Mouse (Mus musculus): ENCODE data around the gene Slc43a1.

Slc43a1 gene

GRCm38 (mm10) chr2:84868521-84868943 is 29.9 kb downstream of the Slc43a1 start:
- peak; percentile 78 for DNase-seq (ENCODE audit: low spot score)

DNA sequence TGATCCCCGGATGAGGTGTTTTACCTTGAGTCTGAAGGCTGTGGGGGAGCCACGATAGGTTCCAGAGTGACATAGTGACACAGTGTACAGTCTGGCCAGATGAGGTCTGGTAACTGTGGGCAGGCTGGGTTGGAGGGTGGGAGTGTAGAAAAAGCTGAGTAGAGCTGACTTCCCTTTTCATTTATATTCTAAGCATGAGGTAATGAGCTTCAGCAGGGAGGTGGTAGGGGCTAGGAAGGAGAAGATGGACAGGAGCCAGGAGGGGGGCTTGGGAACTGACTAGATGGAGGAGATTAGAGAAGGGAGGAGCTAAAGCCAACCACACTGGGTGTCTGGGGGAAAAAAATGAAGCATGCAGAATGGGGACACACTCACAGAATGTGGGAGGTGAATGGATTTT is 30.3 kb downstream of the Slc43a1 start:
- DNase-seq (ENCODE audit: low spot score), result no peak

- no peak for DNase-seq (ENCODE audit: low spot score)
Measured at GRCm38 (mm10) chr2:84870623-84871160, 32.0 kb downstream of the Slc43a1 start.

- DNase-seq (ENCODE audit: low spot score), result no peak
Measured at GRCm38 (mm10) chr2:84872105-84872716, 33.6 kb downstream of the Slc43a1 start.

- DNase-seq (ENCODE audit: low spot score), result no peak
Measured at GRCm38 (mm10) chr2:84875842-84876241, 37.2 kb downstream of the Slc43a1 start.

DNA sequence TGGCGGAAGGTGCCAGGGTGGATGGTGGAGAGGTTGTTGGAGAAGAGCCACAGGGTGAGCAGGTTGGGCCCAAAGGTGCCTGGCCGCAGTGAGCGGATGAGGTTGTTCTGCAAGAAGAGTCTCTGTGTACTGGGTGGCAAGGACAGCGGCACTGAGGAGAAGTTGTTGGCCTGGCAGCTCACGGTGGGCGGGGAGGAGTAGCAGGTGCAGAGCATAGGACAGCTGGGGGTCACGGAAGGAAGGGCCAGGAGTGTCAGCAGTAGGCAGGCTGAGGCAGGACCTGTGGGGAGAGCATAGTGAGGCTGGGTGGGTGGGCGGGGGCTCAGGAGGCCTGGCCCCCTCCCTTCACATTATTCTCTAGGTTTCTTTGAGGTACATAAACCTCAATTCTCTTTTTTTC is 41.9 kb downstream of the Slc43a1 start:
- no peak for DNase-seq (ENCODE audit: low spot score)

DNA sequence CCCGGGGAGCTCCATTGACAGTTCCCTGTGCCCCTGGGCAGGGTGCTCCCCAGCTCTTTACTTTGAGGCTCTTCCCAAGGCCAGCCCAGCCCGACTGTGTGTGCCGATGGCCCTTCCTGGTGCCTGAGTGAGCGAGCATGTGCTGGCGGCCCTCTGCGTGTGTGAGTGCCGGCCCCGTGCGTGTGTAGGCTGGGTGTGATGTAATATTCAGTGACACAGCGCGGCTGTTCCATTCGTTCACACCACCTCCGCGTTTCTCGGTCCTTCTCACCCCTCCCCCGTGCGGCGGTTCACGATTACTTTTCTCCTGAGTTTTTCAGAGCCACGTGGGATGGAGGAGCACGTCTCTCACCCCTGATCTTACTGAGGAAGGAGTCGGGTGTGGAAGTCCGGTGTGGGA is 44.0 kb downstream of the Slc43a1 start:
- DNase-seq (ENCODE audit: low spot score), result peak; percentile 63

DNA sequence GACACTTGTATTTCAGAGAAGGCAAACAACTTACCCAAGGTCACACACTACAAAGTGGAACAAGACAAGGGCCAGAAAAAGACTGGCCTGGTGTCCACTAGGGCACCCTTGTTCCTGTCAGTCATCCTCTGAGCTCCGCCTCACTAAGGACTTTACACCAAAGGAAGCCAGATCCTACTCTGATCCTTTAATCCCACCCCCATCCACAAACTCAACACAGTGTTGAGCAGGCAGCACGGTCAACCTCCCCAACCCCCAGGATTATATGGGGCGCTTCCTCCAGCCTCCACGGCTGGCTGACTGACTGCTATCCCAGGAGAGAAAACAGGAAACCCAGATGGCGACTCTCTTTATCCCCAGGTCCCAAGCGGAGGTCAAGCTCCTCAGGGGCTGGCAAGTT is 44.4 kb downstream of the Slc43a1 start:
- peak; percentile 6 for DNase-seq (ENCODE audit: low spot score)

GRCm38 (mm10) chr2:84883530-84883929 is 44.9 kb downstream of the Slc43a1 start:
- DNase-seq (ENCODE audit: low spot score), result peak; percentile 3

DNA sequence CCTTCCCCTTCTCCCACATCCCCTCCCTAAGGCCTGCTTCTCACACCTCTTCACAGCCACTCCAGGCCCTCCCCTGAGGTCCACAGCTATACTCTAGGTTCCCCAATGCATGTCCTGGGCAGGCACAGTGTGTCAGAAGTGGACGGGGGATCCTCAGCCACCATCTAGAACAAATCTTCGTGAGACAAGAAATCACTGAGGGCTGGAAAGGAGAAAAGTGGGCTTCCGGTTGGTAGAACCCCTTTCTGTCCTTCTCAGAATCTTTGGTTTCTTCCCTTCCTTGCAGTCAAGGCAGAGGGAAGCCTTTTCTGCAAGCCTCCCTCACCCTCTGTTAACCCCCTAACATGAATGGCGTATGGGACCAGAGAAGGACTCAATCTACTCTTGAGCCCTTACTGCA is 45.3 kb downstream of the Slc43a1 start:
- DNase-seq (ENCODE audit: low spot score), result peak; percentile 5

GRCm38 (mm10) chr2:84884611-84885010 is 46.0 kb downstream of the Slc43a1 start:
- peak; percentile 3 for DNase-seq (ENCODE audit: low spot score)

GRCm38 (mm10) chr2:84885084-84886055 is 46.7 kb downstream of the Slc43a1 start:
- DNase-seq (ENCODE audit: low spot score), result peak; percentile 12

DNA sequence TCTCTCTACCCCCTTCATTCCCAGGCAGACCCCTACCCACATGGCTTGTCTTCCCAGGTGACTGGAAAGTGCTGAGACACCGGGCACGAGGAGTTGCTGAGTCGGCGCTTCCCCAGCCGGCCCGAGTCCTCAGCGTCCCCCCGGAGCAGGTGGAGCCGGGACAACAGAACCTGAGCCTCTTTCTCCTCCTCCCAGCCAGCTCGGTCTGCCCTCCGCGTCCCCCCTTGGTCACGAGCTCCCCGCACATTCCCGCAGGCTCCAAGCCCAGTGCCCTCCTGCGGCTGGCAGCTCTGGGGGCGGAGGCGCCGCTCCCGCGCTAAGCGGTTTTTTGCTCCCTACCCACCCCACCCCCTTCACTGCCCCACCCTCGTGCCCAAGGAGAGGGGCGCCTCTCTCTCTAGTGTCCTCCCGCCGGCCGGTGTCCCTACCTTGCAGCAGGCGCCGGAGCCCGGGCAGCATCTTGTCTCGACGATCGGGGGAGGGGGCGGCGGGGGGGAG is 47.6 kb downstream of the Slc43a1 start, which contains the start of gene Rtn4rl2:
Rtn4rl2 (minus strand) TSS at position 477 of the 498 bp plus-strand sequence.
- DNase-seq (ENCODE audit: low spot score), result peak; percentile 12

DNA sequence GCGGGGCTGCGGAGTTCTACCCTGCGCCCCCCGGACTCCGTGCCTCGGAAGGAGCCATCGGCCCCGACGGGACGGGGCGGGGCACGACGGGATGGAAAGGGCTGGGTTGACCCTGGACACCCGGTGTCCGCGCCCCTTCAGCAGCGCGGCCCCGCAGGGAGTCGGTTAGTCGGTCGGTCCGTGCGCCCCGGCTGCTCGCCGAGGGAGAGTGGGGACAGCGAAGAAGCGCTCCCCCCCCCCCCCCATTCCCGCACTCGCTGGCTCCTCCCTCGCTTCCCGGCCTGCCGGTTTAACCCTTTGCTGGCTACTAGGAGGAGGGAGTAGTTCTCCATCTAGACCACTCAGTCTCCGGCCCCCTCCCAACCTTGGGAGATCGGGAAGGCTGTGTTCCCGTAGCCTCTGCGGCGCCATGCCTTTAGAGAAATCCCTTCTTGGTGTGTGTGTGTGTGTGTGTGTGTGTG is 48.2 kb downstream of the Slc43a1 start:
- peak; percentile 44 for DNase-seq (ENCODE audit: low spot score)

GRCm38 (mm10) chr2:84887411-84888271 is 49.0 kb downstream of the Slc43a1 start:
- peak; percentile 69 for DNase-seq (ENCODE audit: low spot score)

DNA sequence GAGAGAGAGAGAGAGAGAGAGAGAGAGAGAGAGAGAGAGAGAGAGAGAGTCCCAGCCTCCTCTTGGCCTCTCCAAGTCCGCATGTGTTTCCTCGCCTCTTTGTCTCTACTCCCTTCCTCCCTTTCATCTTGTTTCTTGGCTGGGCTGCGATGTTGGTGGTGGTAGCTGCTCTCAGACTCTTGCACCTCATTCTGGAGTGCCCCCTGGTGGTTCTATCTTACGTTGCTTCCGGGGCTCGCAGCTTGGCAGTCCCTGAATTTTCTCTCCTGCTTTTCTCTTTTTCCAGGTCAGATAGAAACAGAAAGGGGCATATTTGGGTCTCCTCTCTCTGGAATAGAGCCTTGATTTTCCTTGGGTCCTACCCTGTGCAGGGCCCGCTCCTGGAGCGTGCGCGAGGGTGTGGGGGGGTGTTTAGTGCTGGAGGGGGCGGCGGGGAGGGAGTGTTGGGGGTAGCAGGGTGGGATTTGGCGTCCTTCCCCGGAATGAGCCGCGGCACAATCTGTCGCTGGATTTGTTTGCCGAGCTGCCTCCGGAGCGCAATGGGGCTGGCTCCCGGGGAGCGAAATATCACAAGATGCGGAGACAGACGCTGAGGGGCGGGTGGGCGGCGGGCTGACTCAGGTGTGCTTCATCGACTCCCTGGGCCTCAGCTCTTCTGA is 50.1 kb downstream of the Slc43a1 start:
- DNase-seq (ENCODE audit: low spot score), result peak; percentile 86

DNA sequence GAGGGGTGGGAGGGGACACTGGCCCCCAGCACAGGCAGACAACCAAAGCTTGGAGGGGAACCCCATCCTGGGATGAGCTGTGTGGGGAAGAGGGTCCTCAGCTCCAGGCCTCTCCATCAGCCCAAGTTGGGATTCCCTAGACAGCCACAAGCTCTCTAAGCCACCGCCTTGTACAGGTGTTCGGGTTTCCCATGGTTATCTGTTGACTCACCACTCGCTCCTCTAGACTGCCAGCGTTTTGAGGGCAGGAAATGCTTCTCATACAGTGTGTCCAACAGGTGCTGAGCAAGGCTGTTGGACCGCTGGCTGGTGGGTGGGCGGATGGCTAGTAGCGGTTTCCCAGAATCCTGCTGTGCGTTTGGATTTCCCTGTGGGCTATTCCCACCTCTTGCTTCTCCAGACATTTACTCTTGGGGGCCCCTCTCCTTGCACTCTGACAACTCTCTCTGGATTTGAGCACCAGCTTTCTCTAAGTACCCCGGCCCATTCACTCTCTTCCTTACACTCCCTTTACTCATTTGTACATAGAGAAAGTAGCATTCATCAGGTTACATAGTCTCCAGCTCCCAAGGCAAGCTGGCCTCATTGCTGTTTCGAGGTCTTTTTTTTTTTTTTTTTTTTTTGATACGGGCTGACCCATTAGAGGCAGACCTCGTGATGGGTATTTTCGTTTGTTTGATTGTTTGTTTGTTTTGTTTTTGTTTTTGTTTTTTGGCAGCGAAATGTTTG is 50.8 kb downstream of the Slc43a1 start:
- peak; percentile 39 for DNase-seq (ENCODE audit: low spot score)

- peak; percentile 86 for DNase-seq (ENCODE audit: low spot score)
Measured at GRCm38 (mm10) chr2:84890045-84890340, 51.3 kb downstream of the Slc43a1 start.

GRCm38 (mm10) chr2:84893359-84893758 is 54.7 kb downstream of the Slc43a1 start:
- DNase-seq (ENCODE audit: low spot score), result peak; percentile 37

DNA sequence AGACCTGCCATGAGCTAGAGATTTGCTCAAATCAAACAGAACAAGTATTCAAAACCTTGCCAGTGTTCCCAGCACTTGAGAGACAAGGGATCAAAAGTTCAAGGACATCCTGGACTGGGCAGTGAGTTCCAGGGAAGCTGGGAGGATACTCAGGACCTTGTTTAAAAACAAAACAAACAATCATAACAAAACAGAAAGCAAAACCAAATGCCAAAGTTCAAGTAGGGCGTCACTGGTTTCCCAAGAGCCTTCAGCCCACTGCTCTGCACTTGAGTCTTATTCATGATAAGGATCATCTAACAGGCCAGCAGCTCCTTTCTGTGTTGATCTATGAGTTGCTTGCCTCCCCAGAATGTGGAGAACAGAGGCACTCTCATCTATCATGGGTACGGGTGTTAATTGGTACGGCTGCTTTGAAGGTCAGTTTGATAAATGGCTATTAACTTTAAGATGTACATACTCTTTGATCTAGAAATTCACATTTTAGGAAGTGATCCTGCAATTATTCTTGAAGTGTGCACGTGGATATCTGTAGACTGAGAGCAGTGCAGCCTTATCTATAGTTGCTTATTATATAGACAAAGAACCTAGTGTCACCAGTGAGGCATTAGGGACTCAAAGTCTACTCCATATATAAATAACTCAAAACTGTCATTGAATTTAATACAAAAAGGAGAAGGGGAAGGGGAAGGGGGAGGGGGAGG is 57.0 kb downstream of the Slc43a1 start:
- DNase-seq (ENCODE audit: low spot score), result no peak

Data from layer of hippocampus, adult 11-12 months (tissue).